Mouse (Mus musculus): Measurements from ENCODE around the gene Olfr113. TPM values are rescaled to one million over a fixed set of nuclear protein-coding genes. Genes with fewer than 3 reads are reported as not detected.
"Not testable (repeated sequence)": the region's sequence is repeated elsewhere in the genome, so short reads cannot be mapped to it uniquely, and the experiment has no call there.

Olfr113 gene
- not detected in 2 replicates for polyA plus RNA-seq (2014; fragmentation: Nextera tagmentation; extraction: Ambion mirVana)

DNA sequence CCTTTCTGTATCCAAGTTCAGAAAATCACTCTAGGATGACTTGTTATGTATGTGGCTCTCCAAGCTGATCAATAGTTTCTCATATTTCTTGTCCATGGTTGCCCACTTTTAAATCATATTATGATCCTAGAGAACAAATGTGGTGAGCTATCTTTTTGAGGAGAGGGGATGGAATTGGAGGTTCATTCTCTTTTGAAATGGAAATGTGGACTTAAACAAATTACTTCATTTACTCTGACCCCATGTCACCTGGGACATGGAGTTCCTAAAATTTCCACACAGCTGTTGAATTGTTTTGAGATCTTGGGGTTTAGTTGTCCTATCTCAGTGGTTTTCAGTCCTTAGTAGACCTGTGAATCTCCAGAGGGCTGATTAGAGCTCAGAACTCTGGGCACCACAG lies at the start of gene Olfr113:
Olfr113 (minus strand) TSS at position 101 of the 400 bp plus-strand sequence.
- DNase-seq (ENCODE audit: low spot score, missing footprints), result no peak
- Histone ChIP-seq H3K36me3 (ENCODE audit: control insufficient read depth, insufficient read depth, low read length) (no peaks in the 10 kb centered on the region), H3K9ac (ENCODE audit: low read length) (no peak within 1 kb of the TSS), H3K27me3 (ENCODE audit: control insufficient read depth, insufficient read depth, low read length) (no peaks in the 10 kb centered on the region), H3K9me3 (ENCODE audit: control insufficient read depth, low read length) (no peaks in the 10 kb centered on the region), H3K4me2 (no peak within 1 kb of the TSS), H3K4me3 (ENCODE audit: low read depth, low read length) (no peak within 1 kb of the TSS), H3K4me1 (ENCODE audit: control insufficient read depth, insufficient read depth, low read length) (no peaks in the 10 kb centered on the region), H3K27ac (ENCODE audit: low read depth, low read length) (no peak within 1 kb of the TSS)
- ATAC-seq (ENCODE audit: low FRiP score), result no peak

GRCm38 (mm10) chr17:37627009-37627408 lies 49.5 kb upstream of the Olfr113 start, which contains the start of the genes Olfr115 and Olfr116:
TSS of gene Olfr115 (minus strand) at chr17:37627109.
TSS of gene Olfr116 (minus strand) at chr17:37627199.
- Histone ChIP-seq H3K27me3 (ENCODE audit: control insufficient read depth, insufficient read depth, low read length) (no peaks in the 10 kb centered on the region), H3K4me2 (no peak within 1 kb of the TSS), H3K4me1 (ENCODE audit: control insufficient read depth, insufficient read depth, low read length) (no peaks in the 10 kb centered on the region), H3K27ac (ENCODE audit: low read depth, low read length) (no peak within 1 kb of the TSS), H3K9ac (ENCODE audit: low read length) (no peak within 1 kb of the TSS), H3K36me3 (ENCODE audit: control insufficient read depth, insufficient read depth, low read length) (no peaks in the 10 kb centered on the region), H3K4me3 (ENCODE audit: low read depth, low read length) (no peak within 1 kb of the TSS), H3K9me3 (ENCODE audit: control insufficient read depth, low read length) (no peaks in the 10 kb centered on the region)
- 87% methylated on average over 2 of the region's 2 CpGs for WGBS
- no peak for DNase-seq (ENCODE audit: low spot score, missing footprints)
- no peak for ATAC-seq (ENCODE audit: low FRiP score)

GRCm38 (mm10) chr17:37592643-37593042 lies 15.2 kb upstream of the Olfr113 start, which contains the start of gene Olfr114:
TSS of gene Olfr114 (minus strand) at chr17:37592743.
- Histone ChIP-seq H3K4me3 (ENCODE audit: low read depth, low read length) (no peak within 1 kb of the TSS), H3K9ac (ENCODE audit: low read length) (no peak within 1 kb of the TSS), H3K4me1 (ENCODE audit: control insufficient read depth, insufficient read depth, low read length) (no peaks in the 10 kb centered on the region), H3K9me3 (ENCODE audit: control insufficient read depth, low read length) (no peaks in the 10 kb centered on the region), H3K27ac (ENCODE audit: low read depth, low read length) (no peak within 1 kb of the TSS), H3K4me2 (no peak within 1 kb of the TSS), H3K36me3 (ENCODE audit: control insufficient read depth, insufficient read depth, low read length) (no peaks in the 10 kb centered on the region), H3K27me3 (ENCODE audit: control insufficient read depth, insufficient read depth, low read length) (no peaks in the 10 kb centered on the region)
- DNase-seq (ENCODE audit: low spot score, missing footprints) (no peak), ATAC-seq (ENCODE audit: low FRiP score) (no peak)

GRCm38 (mm10) chr17:37569351-37569750 lies 8.1 kb downstream of the Olfr113 start, which contains the start of gene Olfr112:
TSS of gene Olfr112 (minus strand) at chr17:37569451.
- Histone ChIP-seq H3K4me2 (no peak within 1 kb of the TSS), H3K36me3 (ENCODE audit: control insufficient read depth, insufficient read depth, low read length) (no peaks in the 10 kb centered on the region), H3K27me3 (ENCODE audit: control insufficient read depth, insufficient read depth, low read length) (no peaks in the 10 kb centered on the region), H3K4me1 (ENCODE audit: control insufficient read depth, insufficient read depth, low read length) (no peaks in the 10 kb centered on the region), H3K27ac (ENCODE audit: low read depth, low read length) (no peak within 1 kb of the TSS), H3K9me3 (ENCODE audit: control insufficient read depth, low read length) (no peaks in the 10 kb centered on the region), H3K4me3 (ENCODE audit: low read depth, low read length) (no peak within 1 kb of the TSS), H3K9ac (ENCODE audit: low read length) (no peak within 1 kb of the TSS)
- no peak for ATAC-seq (ENCODE audit: low FRiP score)
- DNase-seq (ENCODE audit: low spot score, missing footprints), result no peak

- Histone ChIP-seq H3K27ac (ENCODE audit: low read depth, low read length) (no peak overlapping the region), H3K27me3 (ENCODE audit: control insufficient read depth, insufficient read depth, low read length) (no peaks in the 10 kb centered on the region), H3K4me3 (ENCODE audit: low read depth, low read length) (no peak overlapping the region), H3K36me3 (ENCODE audit: control insufficient read depth, insufficient read depth, low read length) (no peaks in the 10 kb centered on the region), H3K4me1 (ENCODE audit: control insufficient read depth, insufficient read depth, low read length) (no peaks in the 10 kb centered on the region), H3K9me3 (ENCODE audit: control insufficient read depth, low read length) (no peaks in the 10 kb centered on the region), H3K4me2 (no peak overlapping the region), H3K9ac (ENCODE audit: low read length) (no peak overlapping the region)
- WGBS, result 63% methylated on average over 1 of the region's 1 CpGs
- ATAC-seq (ENCODE audit: low FRiP score) (no peak), DNase-seq (ENCODE audit: low spot score, missing footprints) (no peak)
Measured at GRCm38 (mm10) chr17:37558913-37559615, 18.4 kb downstream of the Olfr113 start.

- no peak for DNase-seq (ENCODE audit: low spot score, missing footprints)
- WGBS, result 67% methylated on average over 3 of the region's 3 CpGs
Measured at GRCm38 (mm10) chr17:37543800-37544435, 33.5 kb downstream of the Olfr113 start.

GRCm38 (mm10) chr17:37541454-37542119 lies 35.9 kb downstream of the Olfr113 start:
- H3K4me3 ChIP-seq (ENCODE audit: low read depth, low read length), result no peak overlapping the region
- H3K9ac ChIP-seq (ENCODE audit: low read length), result no peak overlapping the region
- H3K9me3 ChIP-seq (ENCODE audit: control insufficient read depth, low read length), result no peaks in the 10 kb centered on the region
- DNase-seq (ENCODE audit: low spot score, missing footprints), result no peak
- no peaks in the 10 kb centered on the region for H3K36me3 ChIP-seq (ENCODE audit: control insufficient read depth, insufficient read depth, low read length)
- H3K4me1 ChIP-seq (ENCODE audit: control insufficient read depth, insufficient read depth, low read length), result no peaks in the 10 kb centered on the region
- no peaks in the 10 kb centered on the region for H3K27me3 ChIP-seq (ENCODE audit: control insufficient read depth, insufficient read depth, low read length)
- H3K27ac ChIP-seq (ENCODE audit: low read depth, low read length), result no peak overlapping the region
- WGBS, result 60% methylated on average over 4 of the region's 4 CpGs
- ATAC-seq (ENCODE audit: low FRiP score), result peak; percentile 74
- H3K4me2 ChIP-seq, result no peak overlapping the region

More at GRCm38 (mm10) chr17:37543800-37544435, 33.5 kb downstream of the Olfr113 start:
- no peaks in the 10 kb centered on the region for H3K4me1 ChIP-seq (ENCODE audit: control insufficient read depth, insufficient read depth, low read length)
- no peak overlapping the region for H3K27ac ChIP-seq (ENCODE audit: low read depth, low read length)
- H3K9ac ChIP-seq (ENCODE audit: low read length), result no peak overlapping the region
- no peaks in the 10 kb centered on the region for H3K36me3 ChIP-seq (ENCODE audit: control insufficient read depth, insufficient read depth, low read length)
- no peaks in the 10 kb centered on the region for H3K27me3 ChIP-seq (ENCODE audit: control insufficient read depth, insufficient read depth, low read length)
- no peak overlapping the region for H3K4me3 ChIP-seq (ENCODE audit: low read depth, low read length)
- no peaks in the 10 kb centered on the region for H3K9me3 ChIP-seq (ENCODE audit: control insufficient read depth, low read length)
- H3K4me2 ChIP-seq, result no peak overlapping the region
- peak; percentile 56; the same call in 1 of the 2 replicates for ATAC-seq (ENCODE audit: low FRiP score)

DNA sequence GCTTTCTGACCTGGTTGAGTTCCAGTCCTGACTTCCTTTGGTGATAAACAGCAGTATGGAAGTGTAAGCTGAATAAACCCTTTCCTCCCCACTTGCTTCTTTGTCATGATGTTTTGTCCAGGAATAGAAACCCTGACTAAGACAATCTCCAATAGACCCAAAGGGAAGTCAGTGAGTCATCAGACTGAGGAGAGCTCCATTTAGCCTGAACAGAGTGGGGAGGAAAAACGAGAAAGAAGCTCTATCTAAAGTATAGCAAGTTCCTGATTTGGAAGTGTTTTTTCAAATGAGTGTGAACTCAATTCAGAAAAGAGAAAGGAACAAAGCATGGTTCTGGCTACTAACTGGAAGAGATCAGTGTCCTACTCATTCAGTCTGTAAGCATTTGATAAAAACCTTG lies 39.0 kb downstream of the Olfr113 start:
- H3K27ac ChIP-seq (ENCODE audit: low read depth, low read length); DNase-seq (ENCODE audit: low spot score, missing footprints); ATAC-seq (ENCODE audit: low FRiP score); H3K9ac ChIP-seq (ENCODE audit: low read length); H3K4me1 ChIP-seq (ENCODE audit: control insufficient read depth, insufficient read depth, low read length); H3K36me3 ChIP-seq (ENCODE audit: control insufficient read depth, insufficient read depth, low read length); H3K4me3 ChIP-seq (ENCODE audit: low read depth, low read length); H3K4me2 ChIP-seq; H3K9me3 ChIP-seq (ENCODE audit: control insufficient read depth, low read length); H3K27me3 ChIP-seq (ENCODE audit: control insufficient read depth, insufficient read depth, low read length): not testable (repeated sequence)
- WGBS, result 69% methylated on average over 1 of the region's 1 CpGs

- DNase-seq (ENCODE audit: low spot score, missing footprints) (no peak), ATAC-seq (ENCODE audit: low FRiP score) (no peak)
- no peaks in the 10 kb centered on the region for H3K27me3 ChIP-seq (ENCODE audit: control insufficient read depth, insufficient read depth, low read length)
- no peaks in the 10 kb centered on the region for H3K36me3 ChIP-seq (ENCODE audit: control insufficient read depth, insufficient read depth, low read length)
- H3K4me2 ChIP-seq, result no peak overlapping the region
- H3K9me3 ChIP-seq (ENCODE audit: control insufficient read depth, low read length), result no peaks in the 10 kb centered on the region
- no peak overlapping the region for H3K9ac ChIP-seq (ENCODE audit: low read length)
- H3K27ac ChIP-seq (ENCODE audit: low read depth, low read length), result no peak overlapping the region
- H3K4me3 ChIP-seq (ENCODE audit: low read depth, low read length), result no peak overlapping the region
- H3K4me1 ChIP-seq (ENCODE audit: control insufficient read depth, insufficient read depth, low read length), result no peaks in the 10 kb centered on the region
Measured at GRCm38 (mm10) chr17:37535173-37535572, 42.3 kb downstream of the Olfr113 start.
